Mouse (Mus musculus) heart, embryonic 12.5 days (tissue): ENCODE results near the gene Smco2. TPM values are rescaled to one million over a fixed set of nuclear protein-coding genes. Genes with fewer than 3 reads are reported as not detected.
"Not testable (repeated sequence)": the region's sequence is repeated elsewhere in the genome, so short reads cannot be mapped to it uniquely, and the experiment has no call there.

Experiments used
- ATAC-seq: fragments of 200-750 bp; cut with Nextera tagmentation; 2 replicates; pipeline ENCODE4 v1.8.0; 2017; ENCODE audit warnings: moderate TSS enrichment, moderate library complexity; ENCODE audit not compliant: insufficient number of reproducible peaks, low FRiP score
- H3K27ac ChIP-seq: fragments of 300-500 bp; sonication (generic); 2 replicates; pipeline ENCODE4 v1.5.1; 2016; ENCODE audit warnings: mild to moderate bottlenecking, moderate library complexity; ENCODE audit not compliant: poor library complexity, severe bottlenecking
- H3K27me3 ChIP-seq: fragments of 300-500 bp; sonication (generic); replicated peaks from 2 replicates; pipeline ENCODE4 v1.6.1; 2016; ENCODE audit warnings: mild to moderate bottlenecking, moderate library complexity
- H3K36me3 ChIP-seq: fragments of 300-500 bp; sonication (generic); 2 replicates; pipeline ENCODE4 v1.6.1; 2016; ENCODE audit warnings: mild to moderate bottlenecking, moderate library complexity
- H3K4me1 ChIP-seq: fragments of 300-500 bp; sonication (generic); replicated peaks from 2 replicates; pipeline ENCODE4 v1.6.1; 2016; ENCODE audit warnings: mild to moderate bottlenecking
- H3K4me2 ChIP-seq: fragments of 300-500 bp; sonication (generic); 2 replicates; pipeline ENCODE4 v1.6.1; 2016; ENCODE audit warnings: mild to moderate bottlenecking, moderate library complexity
- H3K4me3 ChIP-seq: fragments of 300-500 bp; sonication (generic); 2 replicates; pipeline ENCODE4 v1.5.1; 2016; ENCODE audit warnings: mild to moderate bottlenecking
- H3K9ac ChIP-seq: fragments of 300-500 bp; sonication (generic); 2 replicates; pipeline ENCODE4 v1.6.1; 2016; ENCODE audit warnings: mild to moderate bottlenecking, moderate library complexity
- H3K9me3 ChIP-seq: fragments of 300-500 bp; sonication (generic); replicated peaks from 2 replicates; pipeline ENCODE4 v1.6.1; 2016; ENCODE audit warnings: mild to moderate bottlenecking, moderate library complexity
- WGBS: fragments of 180-500 bp; shearing (Covaris S2); methylation state at CpG from one replicate; pipeline ENCODE4 v1.1.7; 2016; 5-methylcytosine and 5-hydroxymethylcytosine counted together
- polyA plus RNA-seq: library from polyadenylated mRNA; unstranded; fragments of >200 nt; fragmentation: Nextera tagmentation; extraction: Ambion mirVana; gene quantifications from 2 replicates; pipeline ENCODE4 v1.2.1, GENCODE M21; 2016

The Smco2 gene
- polyA plus RNA-seq, 1 experiment from 2014 or later: not detected

DNA sequence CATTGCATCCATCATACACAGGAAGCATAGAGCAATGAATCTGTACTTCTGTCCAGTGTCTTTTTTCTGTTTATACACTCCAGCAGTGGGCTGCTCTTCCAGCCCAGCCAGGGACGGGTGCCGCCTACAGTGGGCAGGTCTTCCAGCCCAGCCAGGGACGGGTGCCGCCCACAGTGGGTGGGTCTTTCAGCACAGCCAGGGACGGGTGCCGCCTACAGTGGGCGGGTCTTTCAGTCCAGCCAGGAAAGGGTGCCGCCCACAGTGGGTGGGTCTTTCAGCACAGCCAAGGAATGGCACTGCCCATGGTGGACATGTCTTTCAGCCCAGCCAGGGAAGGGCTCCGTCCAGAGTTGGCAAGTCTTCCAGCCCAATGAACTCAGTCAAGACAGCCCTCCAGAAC is 5.3 kb downstream of the Smco2 start:
- peaks cover 11% of the 10 kb centered on the region for H3K4me1 ChIP-seq
- peaks cover 4% of the 10 kb centered on the region; the same call in 1 of the 2 replicates for H3K9me3 ChIP-seq
- ATAC-seq: peak; percentile 59; the same call in 1 of the 2 replicates
- no peaks in the 10 kb centered on the region for H3K36me3 ChIP-seq
- WGBS: 95% methylated on average over 9 of the region's 9 CpGs
- H3K27ac ChIP-seq: no peak overlapping the region
- no peak overlapping the region for H3K4me3 ChIP-seq
- no peak overlapping the region for H3K4me2 ChIP-seq
- no peaks in the 10 kb centered on the region for H3K27me3 ChIP-seq
- no peak overlapping the region for H3K9ac ChIP-seq

DNA sequence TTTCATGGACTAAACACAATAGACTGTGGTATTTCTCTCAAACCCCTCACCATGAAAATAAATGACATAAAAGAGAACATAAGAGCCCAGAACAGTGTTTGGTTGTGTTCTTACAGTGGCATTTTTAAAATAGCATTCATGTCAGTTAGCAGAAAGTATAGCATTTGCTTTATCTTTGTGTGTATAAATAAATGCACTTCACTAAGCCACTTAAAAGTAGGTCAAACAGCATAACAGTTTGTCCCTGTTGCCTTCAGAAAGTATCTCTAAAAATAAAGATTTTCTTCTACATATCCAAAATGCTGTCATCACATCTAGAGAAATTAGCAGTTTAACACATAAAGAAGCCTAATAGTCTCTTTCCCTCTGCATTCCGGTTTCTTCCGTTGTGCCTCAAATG is 7.5 kb downstream of the Smco2 start:
- WGBS: 83% methylated on average over 2 of the region's 2 CpGs
- no peak overlapping the region for H3K4me3 ChIP-seq
- H3K9me3 ChIP-seq: peaks cover 4% of the 10 kb centered on the region; the same call in 1 of the 2 replicates
- H3K36me3 ChIP-seq: no peaks in the 10 kb centered on the region
- H3K27me3 ChIP-seq: no peaks in the 10 kb centered on the region
- H3K4me1 ChIP-seq: peaks cover 9% of the 10 kb centered on the region
- no peak for ATAC-seq
- no peak overlapping the region for H3K27ac ChIP-seq
- H3K9ac ChIP-seq: no peak overlapping the region
- no peak overlapping the region for H3K4me2 ChIP-seq

DNA sequence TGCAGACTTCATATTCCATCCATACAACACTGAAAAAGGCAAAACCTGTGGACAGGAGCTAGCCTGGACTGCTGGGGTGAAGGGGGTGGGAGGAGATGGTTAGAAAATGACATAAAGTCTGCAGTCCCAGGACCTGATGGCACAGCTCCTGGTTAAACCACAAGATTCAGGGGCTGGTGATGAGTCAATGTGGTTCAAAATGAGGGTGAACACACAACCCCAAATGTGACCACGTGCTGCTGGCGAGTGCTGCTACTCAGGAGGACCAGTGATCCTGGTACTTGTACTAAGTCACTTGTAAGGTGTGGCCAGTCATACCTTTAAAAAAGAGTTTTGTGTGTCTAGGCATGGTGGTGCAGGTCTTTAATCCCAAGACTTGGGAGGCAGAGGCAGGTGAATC is 13.2 kb downstream of the Smco2 start:
- Histone ChIP-seq H3K9ac (no peak overlapping the region), H3K27me3 (no peaks in the 10 kb centered on the region), H3K9me3 (no peaks in the 10 kb centered on the region; the same call in 1 of the 2 replicates), H3K4me1 (no peaks in the 10 kb centered on the region), H3K4me3 (no peak overlapping the region), H3K36me3 (no peaks in the 10 kb centered on the region), H3K4me2 (no peak overlapping the region), H3K27ac (no peak overlapping the region)
- 81% methylated on average over 2 of the region's 2 CpGs for WGBS
- no peak for ATAC-seq

DNA sequence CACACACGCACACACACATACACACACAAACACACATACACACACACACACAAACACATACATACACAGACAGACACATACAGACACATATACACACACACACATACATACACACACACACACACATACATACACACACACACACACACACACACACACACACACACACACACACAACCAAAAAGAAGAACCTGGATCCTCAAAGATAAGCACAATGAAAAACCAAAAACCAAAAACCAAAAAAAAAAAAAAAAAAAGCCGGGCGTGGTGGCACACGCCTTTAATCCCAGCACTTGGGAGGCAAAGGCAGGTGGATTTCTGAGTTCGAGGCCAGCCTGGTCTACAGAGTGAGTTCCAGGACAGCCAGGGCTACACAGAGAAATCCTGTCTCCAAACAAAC is 14.5 kb downstream of the Smco2 start:
- H3K4me3 ChIP-seq, H3K27me3 ChIP-seq, H3K36me3 ChIP-seq, H3K9me3 ChIP-seq, H3K9ac ChIP-seq, H3K4me2 ChIP-seq, ATAC-seq, H3K4me1 ChIP-seq, H3K27ac ChIP-seq: not testable (repeated sequence)
- 95% methylated on average over 5 of the region's 5 CpGs for WGBS

DNA sequence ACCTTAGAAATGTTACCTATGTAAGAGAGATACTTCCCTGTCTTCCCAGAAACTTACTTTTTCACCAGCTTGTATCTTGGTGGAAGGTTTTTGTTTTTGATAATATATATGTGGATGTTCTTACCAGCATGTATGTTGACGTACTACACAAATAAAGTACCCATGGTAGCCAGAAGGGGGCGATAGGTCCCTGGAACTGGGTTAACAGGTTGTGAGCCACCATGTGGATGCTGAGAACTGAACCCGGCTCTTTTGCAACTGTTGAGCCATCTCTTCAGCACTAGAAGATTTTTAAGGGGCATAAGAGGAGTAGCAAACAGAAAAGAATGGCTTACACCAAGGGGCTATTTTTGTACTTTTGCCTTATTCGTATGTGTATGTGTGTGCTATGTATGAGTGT is 15.8 kb downstream of the Smco2 start:
- H3K4me2 ChIP-seq: no peak overlapping the region
- H3K27me3 ChIP-seq: no peaks in the 10 kb centered on the region
- ATAC-seq: no peak
- H3K4me1 ChIP-seq: no peaks in the 10 kb centered on the region
- no peak overlapping the region for H3K27ac ChIP-seq
- H3K9ac ChIP-seq: no peak overlapping the region
- peaks cover 4% of the 10 kb centered on the region; the same call in 1 of the 2 replicates for H3K9me3 ChIP-seq
- WGBS: 81% methylated on average over 4 of the region's 4 CpGs
- no peaks in the 10 kb centered on the region for H3K36me3 ChIP-seq
- H3K4me3 ChIP-seq: no peak overlapping the region

DNA sequence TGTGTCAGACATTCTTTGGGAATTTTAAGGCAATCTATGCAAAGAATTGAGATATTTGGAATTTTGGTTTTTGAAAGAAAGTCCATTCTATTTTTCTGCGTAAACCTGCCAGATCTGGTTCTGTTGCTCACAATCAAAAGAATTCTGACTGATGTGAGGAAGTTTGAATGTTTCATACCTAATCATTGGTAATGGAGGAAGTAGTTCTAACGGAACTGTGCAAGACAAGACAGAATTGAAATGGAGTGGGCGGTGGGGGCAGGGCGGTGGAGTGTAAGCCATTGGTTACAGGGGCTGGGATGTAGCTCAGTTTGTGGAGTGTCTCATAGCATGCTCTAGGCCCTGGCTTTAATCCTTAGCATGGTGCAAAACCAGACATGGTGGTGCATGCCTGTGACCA is 22.1 kb downstream of the Smco2 start:
- 88% methylated on average over 4 of the region's 4 CpGs for WGBS
- no peak overlapping the region for H3K4me3 ChIP-seq
- ATAC-seq: no peak
- peaks cover 10% of the 10 kb centered on the region for H3K4me1 ChIP-seq
- H3K4me2 ChIP-seq: no peak overlapping the region
- no peak overlapping the region for H3K9ac ChIP-seq
- no peaks in the 10 kb centered on the region for H3K36me3 ChIP-seq
- no peaks in the 10 kb centered on the region for H3K27me3 ChIP-seq
- H3K27ac ChIP-seq: no peak overlapping the region
- peaks cover 7% of the 10 kb centered on the region; the same call in 1 of the 2 replicates for H3K9me3 ChIP-seq

DNA sequence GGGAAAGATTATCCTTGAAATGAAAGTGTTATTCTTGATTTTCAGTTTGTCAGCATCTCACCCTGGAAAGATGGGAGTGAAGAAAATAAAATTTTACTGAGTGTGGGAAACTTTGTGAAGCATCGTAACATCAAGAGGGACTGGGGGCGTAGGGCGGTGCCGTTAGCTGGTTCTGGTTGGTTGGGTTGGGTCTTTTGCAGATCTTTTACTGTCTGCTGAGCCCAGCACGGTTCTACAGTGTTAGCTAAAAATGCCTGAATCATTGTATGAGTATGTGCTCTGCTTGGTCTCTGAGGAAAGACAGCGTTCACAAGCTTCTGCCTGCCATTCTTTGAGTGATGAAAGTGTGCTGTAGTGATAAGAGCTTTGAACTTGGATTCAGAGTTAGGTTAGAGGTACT is 24.5 kb downstream of the Smco2 start:
- 56% methylated on average over 6 of the region's 6 CpGs for WGBS
- H3K27ac ChIP-seq: peak overlapping the region; percentile 4; the same call in 1 of the 2 replicates

DNA sequence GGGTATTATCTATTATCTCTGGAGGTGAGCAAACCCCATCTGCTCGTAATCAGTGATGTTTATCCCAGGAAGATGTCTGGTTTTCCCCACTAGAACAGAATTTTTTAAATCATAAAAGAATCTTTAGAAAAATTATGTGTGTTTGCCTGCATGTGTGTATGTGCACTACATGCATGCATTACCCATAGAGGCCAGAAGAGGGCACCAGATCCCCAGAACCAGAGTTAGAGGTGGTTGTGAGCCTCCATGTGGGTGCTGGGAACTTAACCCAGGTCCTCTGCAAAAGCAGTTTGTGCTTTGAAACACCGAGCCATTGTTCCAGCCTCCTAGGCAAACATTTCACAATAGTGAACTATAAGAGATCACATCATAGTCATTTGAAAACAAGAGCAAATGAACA is 26.9 kb downstream of the Smco2 start:
- peaks cover 5% of the 10 kb centered on the region; the same call in 1 of the 2 replicates for H3K9me3 ChIP-seq
- no peaks in the 10 kb centered on the region for H3K27me3 ChIP-seq
- 96% methylated on average over 2 of the region's 2 CpGs for whole genome bisulfite sequencing
- H3K36me3 ChIP-seq: no peaks in the 10 kb centered on the region
- no peak overlapping the region for H3K4me2 ChIP-seq
- no peak overlapping the region for H3K9ac ChIP-seq
- no peak overlapping the region for H3K4me3 ChIP-seq
- no peak for ATAC-seq
- H3K4me1 ChIP-seq: peaks cover 19% of the 10 kb centered on the region
- H3K27ac ChIP-seq: peak overlapping the region; percentile 50; the same call in 1 of the 2 replicates

More for the DNA sequence above, 24.5 kb downstream of the Smco2 start:
- ATAC-seq: no peak
- Histone ChIP-seq H3K9ac (no peak overlapping the region), H3K4me2 (no peak overlapping the region), H3K4me3 (no peak overlapping the region), H3K36me3 (no peaks in the 10 kb centered on the region), H3K27me3 (no peaks in the 10 kb centered on the region), H3K4me1 (peaks cover 19% of the 10 kb centered on the region), H3K9me3 (peaks cover 9% of the 10 kb centered on the region; the same call in 1 of the 2 replicates)

DNA sequence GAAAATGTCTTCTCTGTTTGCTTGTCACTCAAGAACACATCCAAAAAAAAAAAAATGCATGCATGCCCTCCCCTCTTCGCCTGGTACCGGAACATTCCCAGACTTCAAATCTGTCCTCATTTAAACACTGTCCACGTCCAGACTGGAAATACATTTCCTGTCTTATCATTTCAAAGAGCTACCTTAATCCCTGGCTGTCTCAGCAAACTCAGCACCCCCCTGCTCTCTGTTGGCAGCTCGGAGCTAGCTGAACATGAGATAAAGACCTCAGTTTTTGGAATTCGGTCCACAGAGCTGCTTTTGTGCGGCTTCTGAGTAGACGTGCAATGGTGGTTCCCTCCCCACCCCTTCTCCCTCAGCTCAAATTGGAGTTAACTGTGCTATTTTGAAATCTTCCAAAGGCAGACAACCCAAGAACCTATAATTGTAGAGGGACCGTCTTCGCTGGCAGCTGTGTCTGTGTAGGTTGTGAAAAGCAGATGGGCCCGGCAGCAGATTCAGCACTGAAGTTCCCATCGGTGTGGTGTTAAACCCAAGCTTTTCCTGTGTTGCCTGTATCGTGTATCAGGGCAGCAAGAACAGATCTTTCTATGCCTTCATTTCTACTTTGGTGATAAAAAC is 27.6 kb downstream of the Smco2 start:
- Histone ChIP-seq H3K27me3 (no peaks in the 10 kb centered on the region), H3K4me1 (peaks cover 21% of the 10 kb centered on the region), H3K9ac (no peak overlapping the region), H3K4me2 (no peak overlapping the region), H3K36me3 (no peaks in the 10 kb centered on the region), H3K9me3 (peaks cover 5% of the 10 kb centered on the region; the same call in 1 of the 2 replicates), H3K27ac (peak overlapping the region; percentile 18; the same call in 1 of the 2 replicates), H3K4me3 (no peak overlapping the region)
- 50% methylated on average over 12 of the region's 12 CpGs for WGBS
- no peak for ATAC-seq

DNA sequence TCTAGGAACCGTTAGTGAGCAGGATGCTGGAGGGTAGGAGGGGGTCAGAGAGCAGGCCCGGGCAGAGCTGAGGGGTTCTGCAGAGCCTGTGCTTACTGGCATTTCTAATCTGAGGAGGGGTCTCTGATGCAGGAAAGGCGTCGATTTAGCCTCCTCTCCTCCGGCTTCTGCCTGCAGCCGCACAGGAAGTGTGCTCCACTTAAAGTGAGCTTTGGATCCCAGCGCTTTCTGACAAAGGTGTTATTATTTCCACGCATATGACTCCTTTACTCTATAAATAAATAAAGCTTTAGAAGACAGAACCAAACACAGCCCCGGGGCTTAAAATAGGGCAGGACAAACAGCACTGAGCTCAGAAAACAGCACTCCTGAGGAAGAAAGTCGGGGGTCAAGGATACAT is 29.0 kb downstream of the Smco2 start:
- Histone ChIP-seq H3K27me3 (no peaks in the 10 kb centered on the region), H3K4me1 (peaks cover 22% of the 10 kb centered on the region), H3K4me3 (no peak overlapping the region), H3K27ac (no peak overlapping the region), H3K9ac (no peak overlapping the region), H3K36me3 (no peaks in the 10 kb centered on the region), H3K9me3 (peaks cover 5% of the 10 kb centered on the region; the same call in 1 of the 2 replicates), H3K4me2 (no peak overlapping the region)
- ATAC-seq: no peak
- WGBS: 43% methylated on average over 10 of the region's 10 CpGs

DNA sequence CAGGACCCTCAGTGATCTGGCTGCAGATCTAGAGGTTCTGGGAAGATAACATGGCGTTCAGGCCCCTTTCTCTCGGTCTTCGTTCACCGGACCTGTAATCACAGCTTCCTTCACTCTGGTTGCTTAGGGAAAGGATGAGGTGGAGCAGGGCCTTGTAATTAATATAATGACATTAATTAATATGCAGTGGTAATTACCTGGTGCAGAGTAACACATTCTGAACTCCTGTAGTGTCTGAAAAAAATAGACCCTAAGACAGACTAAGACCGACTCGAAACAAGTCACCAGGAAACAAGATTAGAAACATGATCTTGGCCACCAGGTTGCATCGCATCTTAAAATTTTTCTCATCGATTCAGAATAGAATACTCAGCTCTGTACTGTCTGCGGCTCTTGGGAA is 30.0 kb downstream of the Smco2 start:
- peaks cover 5% of the 10 kb centered on the region; the same call in 1 of the 2 replicates for H3K9me3 ChIP-seq
- no peaks in the 10 kb centered on the region for H3K36me3 ChIP-seq
- no peak overlapping the region for H3K4me2 ChIP-seq
- ATAC-seq: no peak
- H3K4me3 ChIP-seq: no peak overlapping the region
- 78% methylated on average over 9 of the region's 9 CpGs for WGBS
- no peaks in the 10 kb centered on the region for H3K27me3 ChIP-seq
- peaks cover 24% of the 10 kb centered on the region for H3K4me1 ChIP-seq
- no peak overlapping the region for H3K27ac ChIP-seq
- H3K9ac ChIP-seq: no peak overlapping the region

DNA sequence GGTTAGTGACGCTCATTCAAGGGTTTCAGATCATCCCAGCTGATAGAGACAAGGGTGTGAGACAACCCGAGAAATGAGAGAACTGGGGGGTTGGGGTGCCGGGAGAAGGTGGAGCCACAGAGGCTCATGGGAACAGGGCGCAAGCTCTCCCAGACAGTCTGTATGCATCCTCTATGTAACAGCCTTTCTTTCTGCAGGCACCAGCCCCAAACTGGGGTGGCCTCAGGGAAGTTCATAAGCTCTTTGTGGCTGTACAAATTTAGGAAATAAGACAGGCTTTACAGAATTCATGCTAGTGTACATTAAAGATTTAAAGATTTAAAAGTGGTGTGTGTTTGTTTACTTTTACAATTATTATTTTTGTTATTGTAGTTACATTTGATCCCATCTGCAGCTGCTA is 30.4 kb downstream of the Smco2 start:
- 69% methylated on average over 4 of the region's 4 CpGs for WGBS
- no peak for ATAC-seq
- Histone ChIP-seq H3K9me3 (peaks cover 5% of the 10 kb centered on the region; the same call in 1 of the 2 replicates), H3K4me2 (no peak overlapping the region), H3K36me3 (no peaks in the 10 kb centered on the region), H3K27me3 (no peaks in the 10 kb centered on the region), H3K9ac (no peak overlapping the region), H3K4me1 (peaks cover 28% of the 10 kb centered on the region), H3K4me3 (no peak overlapping the region), H3K27ac (no peak overlapping the region)
